Mouse (Mus musculus) MEL-GATA-1-ER (cell line): ENCODE data around the gene Litaf.

Experiments
- DNase-seq: peaks from one replicate; pipeline ENCODE4 v3.0.0-alpha.2; 2012; ENCODE audit warnings: low read depth; ENCODE audit errors: extremely low read depth

Litaf gene

DNA sequence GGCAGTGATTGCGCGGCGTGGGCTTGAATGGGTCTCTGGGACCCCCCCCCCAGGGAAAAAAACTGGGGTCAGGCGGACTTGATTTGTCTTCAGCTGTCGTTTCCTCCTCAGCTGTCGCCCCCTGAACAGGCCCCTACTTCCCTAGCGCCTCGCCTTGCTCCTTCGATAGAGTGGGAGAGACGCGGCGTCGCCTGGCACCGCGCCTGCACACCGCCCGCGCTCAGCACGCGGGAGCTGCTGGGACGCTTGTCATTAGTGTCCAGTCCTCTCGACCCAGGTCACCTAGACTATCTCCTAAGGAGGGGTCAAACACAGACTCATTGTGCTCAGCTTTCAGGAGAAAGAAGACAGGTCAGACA lies 855 bp upstream of the Litaf start:
- DNase-seq: no peak

DNA sequence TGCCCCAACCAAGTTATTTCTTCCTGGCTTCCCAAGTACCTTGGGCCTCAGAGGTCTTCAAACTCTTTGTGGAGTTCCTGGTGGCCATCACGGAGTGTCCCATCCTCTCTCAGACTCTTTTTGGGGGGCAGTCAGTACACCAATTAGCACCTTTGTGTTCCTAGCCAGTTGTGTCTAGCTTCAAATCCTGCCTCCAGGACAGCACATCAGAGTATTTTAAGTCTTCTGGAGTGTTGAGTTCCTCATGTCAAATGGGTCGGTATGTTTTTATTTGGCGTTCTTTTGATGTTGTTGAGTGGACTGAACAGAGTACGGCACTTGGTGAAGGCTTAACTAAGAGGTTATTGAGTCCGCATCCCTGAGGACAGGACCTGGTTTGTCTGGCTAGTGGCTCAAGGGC lies 526 bp downstream of the Litaf start:
- DNase-seq: no peak

DNA sequence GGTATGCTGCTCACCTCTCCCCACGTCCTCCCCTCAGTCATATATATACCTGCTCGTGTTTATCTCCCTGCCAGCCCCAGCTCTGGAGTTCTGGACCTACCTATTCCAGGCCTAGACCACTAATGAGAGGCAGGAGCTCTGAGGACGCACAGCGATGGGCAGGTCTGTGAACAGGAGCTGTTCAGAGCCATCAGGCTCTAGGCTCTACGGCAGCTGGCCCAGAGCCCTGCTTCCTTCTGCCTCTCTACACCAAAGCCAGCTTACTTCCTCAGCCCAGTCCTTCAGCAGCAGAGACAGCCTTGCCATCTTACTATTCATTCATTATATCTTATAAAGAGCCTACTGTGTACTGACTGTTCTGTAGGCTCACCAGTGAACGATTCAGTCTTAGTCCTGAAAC lies 1.2 kb downstream of the Litaf start:
- no peak for DNase-seq

DNA sequence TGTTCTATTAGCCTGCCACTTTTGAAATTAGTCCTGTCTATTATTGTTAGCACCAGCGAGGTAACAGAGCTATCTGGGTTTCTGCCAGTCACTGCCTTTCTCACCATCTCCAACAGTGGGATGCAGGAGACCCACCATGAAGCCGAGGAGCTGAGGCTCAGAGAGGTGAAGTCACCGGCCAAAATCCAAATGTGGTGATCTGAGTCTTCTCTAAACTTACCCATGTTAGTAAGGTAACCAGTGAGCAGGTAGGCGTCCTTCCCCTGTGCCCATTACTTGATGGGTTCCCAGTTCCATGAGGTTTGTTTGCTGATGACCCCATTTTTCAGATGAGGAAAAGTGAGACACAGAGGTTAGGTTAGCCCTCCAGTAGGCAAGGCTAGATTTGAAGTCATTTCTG lies 1.6 kb downstream of the Litaf start:
- no peak for DNase-seq

DNA sequence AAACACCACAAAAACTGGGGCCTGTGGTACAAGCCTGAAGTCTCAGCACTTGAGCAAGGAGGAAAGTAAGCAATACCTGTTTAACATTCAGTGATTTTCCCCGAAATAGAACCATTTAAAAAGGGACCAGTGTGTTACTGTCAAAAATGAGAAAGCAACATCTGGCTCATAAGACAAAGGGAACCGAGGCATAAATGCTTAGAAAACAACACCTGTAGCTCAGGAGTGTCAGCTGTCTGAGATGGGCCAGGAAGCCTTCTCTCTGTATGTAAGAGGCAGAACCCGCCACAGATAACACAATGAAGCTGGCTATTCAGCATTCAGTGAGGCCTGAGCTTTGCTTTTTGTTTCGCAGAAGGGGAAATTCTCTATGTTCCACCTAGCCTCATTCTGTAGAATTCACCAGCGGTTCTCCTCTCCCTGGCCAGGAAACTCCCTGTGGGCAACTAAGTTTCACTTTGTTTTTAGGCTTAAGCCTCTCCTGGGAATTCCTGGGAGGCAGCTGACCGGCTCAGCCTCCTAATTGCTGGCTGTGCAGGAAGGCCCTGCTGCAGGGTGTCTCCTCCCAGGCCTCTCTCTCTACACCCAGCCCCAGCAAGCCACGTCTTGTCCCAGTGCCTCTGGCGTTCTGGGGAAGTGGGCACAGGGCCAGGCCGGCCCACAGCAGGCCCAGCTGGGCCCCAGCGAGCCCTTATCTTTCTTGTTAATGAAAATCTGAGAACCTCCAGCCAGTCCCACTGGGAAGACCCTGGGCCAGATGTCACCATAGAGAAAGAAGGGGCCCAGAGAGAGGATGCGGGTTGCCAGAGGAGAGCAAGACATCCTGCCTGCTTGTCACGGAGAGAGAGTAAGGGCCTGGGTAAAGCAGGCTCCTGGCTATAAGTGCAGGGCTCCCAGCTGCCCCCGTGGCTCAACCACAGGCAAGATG lies 2.9 kb downstream of the Litaf start:
- DNase-seq: no peak

DNA sequence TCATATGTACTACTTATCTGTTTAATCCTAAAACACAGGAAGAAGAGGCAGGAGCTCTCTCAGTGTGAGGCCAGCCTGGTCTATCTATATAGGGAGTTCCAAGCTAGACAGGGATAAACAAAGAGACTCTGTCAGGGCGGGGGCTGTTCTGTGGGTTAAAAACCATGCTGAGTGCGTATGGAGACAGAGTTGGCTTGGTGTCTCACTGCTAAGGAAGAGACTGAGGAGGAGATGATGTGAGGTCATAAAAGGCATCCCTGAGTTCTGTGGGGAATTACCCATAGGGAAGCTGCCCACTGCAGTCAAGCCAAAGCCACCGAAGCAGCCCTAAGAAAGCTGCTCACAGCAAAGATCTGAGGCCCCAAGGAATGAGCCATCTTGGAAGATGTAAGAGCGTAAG lies 5.3 kb downstream of the Litaf start, which contains the start of gene Snn:
Gene Snn, plus strand, starts transcription at position 301 of the 400 bp plus-strand sequence.
- no peak for DNase-seq

DNA sequence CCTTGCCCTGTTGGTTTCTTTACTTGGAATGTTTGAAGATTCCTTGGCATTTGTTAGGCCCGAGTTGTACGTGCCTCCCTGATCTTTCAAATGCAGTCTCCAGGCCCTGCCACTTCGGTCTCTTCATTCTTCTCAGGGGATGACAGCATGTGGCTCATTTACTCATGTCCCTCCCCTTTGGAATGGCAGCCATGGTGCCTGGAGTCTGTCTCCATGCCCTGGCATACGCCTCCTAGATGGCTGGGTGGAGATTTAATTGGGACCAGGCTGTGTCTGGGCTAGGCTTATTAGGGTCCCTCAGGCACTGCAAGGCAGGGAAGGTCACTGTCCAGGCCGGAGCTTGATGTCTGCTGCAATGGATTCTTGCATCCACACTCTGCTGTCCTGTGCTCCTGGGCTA lies 10.0 kb downstream of the Litaf start:
- no peak for DNase-seq

DNA sequence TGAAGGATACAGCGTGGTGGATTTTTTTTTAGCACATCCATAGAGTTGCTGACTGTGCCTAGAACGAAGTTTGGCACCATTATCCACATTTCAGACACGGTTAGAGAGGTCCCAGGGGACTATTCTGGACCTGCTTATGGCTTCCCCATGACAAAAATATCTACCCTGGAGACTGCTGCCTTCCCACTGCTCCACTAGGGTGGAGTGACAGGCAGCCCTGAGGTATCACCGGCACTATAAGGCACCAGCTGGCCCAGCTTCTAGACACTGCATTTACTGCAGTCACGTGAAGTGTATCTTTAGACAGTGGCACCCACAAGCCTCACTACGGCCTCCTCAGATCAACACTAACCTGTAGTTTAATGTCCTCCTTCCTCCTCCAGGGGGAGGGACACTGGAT lies 11.1 kb downstream of the Litaf start:
- DNase-seq: no peak

DNA sequence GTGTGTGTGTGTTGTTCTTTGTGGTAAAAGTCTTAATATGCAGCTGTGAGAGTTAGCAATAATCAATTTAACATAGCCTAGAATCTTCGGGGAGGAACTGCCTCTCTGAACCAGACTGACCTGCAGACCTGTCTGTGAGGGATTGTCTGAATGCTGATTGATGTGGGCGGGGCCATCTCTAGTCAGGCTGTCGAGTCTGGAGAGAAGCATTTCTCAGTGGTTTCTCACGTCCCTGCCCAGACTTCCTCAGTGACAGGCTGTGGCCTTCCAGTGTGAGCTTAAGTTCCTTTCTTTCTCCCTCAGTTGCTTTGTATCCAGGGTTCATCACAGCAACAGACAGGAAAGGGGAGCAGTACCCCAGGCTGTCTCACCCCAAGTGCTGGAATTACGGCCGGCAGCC lies 11.5 kb downstream of the Litaf start:
- DNase-seq: no peak

DNA sequence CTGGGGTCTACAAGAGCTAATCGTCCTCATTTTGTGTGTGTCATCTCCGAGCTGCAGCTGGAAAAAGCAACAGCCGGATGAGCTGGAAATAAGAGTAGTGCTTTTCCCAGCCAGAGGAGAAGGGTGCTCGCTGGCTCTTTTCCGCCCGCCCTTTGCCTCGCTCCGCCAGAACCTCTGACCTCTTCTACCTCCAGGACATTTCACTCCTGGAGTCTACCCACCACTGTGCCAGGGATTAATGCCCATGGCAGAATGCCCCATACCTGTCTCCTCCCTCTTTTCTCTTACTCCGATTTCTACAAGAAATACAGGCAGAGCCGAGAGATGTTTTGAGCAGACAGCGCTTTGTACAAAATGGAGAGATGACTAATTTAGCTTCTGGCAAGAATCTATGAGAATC lies 14.8 kb downstream of the Litaf start:
- no peak for DNase-seq

DNA sequence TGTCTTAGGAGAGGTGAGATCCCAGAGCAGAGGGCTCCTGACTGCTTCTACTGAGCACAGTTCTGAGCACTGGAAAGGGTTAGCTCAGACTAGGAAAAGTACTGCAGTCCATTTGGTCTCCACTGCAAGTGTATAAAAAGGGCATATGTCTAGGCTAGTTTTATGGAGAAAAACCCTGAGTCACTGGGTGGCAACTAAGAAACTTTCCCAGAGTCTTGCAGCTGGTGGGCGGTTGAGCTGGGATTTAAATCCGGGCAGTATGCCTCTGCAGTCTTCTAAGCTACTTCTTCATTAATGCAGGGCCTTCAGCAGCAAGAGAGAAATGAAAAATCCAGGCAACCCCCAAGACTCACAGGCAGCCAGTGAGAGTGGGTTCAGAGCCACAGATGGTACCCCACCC lies 15.7 kb downstream of the Litaf start:
- no peak for DNase-seq

DNA sequence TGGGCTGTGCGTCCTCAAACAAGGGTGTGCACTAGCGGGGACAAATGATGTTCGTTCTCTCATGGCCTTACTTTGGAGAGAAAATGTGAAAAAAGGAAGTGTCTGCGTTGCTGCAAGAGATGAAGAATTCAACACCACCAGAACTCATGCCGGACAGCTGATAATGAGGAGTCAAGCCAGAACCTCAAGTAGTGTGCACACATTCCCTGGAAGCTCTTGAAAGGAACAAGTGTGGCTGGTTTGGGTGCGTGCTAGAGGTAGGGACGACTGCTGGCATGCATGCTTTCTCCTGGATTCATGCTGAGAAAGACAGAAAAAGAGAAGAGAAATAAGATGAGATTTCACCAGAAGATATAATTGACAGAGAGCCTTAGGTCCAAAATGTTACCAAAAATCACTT lies 18.8 kb downstream of the Litaf start:
- no peak for DNase-seq

DNA sequence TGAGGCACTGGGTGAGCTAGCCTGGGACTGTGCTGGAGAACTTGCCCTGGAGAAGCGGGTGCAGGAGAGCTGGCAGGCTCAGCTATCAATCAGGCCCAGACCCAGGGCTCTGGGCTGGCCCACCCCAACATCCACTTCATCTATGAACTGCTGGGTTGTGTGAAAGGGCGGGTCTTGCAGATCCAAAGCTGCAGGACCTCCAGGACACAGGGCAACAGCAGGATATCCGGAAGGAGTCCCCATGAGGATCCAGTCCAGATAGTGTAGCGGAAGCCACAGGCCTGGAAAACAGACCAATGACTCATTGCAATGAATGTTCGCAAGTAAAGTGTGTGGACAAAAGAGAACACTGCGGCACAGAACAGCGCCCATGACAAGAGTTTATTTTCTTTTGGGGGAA lies 19.5 kb downstream of the Litaf start:
- no peak for DNase-seq

DNA sequence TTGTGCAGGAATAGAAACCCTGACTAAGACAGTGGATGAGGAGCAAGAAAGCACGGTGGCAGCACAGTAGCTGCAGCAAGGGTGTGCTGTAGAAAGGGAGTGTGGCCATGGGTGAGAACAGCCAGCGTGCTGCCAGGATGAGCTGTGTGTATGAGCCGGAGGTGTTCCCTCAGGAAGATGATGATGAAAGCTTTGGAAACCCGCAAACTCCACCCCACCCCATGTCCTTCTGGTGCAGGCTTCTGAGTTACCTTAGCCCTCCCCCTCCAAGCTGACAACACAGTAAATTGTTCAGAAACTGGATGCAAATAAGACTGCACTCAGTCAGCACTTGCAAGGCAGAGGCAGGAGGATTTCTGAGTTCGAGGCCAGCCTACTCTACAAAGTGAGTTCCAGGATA lies 22.7 kb downstream of the Litaf start:
- no peak for DNase-seq

DNA sequence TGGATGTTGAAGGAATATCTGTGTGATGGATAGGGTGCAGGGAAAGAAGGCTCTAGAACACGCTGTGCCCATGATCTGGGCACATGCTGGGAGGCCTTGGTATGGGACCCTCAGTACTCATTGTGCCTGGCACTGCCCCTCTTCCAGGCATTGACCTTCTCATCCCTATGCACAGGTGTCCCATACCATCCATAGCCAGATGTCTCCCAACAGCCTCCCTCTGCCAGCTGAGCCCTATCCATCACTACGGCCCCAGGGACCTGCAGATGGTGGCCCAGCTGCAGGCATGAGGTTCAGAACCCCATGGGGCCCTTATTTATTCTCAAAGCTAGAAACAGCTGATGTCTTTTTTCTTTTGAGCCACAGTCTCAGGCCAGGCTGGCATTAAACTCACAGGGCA lies 25.4 kb downstream of the Litaf start:
- DNase-seq: no peak

DNA sequence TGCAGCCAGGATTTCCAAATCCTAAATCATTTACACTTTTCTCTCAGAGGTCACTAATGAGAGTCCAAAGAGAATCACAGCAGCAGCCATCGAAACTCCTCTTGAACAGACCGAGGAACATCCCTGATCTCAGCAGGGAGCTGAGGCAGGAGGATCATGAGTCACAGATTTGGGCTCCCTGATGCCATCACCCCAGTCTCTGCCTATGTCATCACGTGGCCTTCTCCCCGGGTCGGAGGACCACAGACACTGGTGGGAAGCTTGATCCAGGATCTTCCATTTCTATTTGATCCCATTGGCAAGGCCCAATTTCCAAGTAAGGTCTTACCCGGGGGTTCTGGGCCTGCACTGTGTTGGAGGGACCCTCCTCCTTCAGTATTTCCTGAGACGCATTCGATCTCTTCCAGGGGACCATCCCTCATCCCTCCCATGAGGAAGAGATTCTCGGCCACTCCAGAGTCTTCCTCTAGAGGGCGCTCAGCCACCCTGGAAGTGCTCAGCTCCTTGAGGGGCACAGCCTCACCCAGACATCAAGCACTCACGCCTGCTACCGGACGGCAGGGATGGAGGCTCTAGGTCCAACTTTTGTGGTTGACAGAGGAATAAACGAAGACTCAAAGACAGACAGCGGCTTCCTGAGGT lies 30.0 kb downstream of the Litaf start:
- peak; percentile 51 for DNase-seq

DNA sequence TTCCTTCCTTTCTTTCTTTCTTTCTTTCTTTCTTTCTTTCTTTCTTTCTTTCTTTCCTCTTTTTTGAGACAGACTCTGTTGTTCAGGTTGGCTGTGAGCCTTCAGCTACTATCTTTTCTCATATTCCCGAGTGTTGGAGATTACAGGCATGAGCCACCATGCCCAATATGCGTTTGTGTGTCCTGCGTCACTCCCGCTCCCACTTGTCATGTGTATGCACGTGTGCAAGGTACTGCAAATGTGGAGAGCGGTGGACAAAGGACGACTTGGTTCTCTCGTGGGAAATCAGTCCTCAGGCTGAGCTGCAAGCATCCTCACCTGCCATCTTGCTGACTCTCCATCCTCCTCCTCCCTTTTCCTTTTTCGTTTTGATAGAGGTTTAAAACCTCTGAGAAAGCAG lies 30.7 kb downstream of the Litaf start:
- DNase-seq: no peak

DNA sequence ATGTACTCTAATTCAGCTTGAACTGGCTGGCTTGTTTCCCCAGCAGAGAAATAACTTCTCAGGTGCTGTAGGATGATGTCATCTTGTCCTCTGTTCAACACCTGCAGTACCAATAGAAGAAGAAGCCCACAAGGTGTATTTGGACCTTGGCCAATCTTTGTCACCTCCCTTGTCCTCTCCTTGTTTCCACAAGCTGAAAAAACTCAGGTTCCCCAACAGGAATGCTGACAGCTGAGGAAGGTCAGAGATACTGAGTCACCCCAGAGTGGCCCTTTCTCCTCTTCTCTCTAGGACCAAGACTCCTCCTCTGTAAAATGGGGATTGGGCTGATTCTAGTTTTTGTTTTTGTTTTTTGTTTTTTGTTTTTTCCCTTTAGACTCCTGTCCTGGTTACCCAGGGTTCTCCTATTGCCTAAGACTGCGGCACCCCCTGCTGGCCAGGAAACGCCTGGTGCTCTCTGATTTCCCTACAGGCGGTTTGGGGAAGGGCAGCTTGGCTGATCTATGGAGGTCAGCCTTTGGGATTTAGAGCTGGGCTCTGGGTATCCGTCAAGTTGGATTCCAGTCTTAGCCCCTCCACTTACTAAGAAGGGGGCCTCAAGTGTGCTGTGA lies 31.7 kb downstream of the Litaf start:
- DNase-seq: peak; percentile 53

DNA sequence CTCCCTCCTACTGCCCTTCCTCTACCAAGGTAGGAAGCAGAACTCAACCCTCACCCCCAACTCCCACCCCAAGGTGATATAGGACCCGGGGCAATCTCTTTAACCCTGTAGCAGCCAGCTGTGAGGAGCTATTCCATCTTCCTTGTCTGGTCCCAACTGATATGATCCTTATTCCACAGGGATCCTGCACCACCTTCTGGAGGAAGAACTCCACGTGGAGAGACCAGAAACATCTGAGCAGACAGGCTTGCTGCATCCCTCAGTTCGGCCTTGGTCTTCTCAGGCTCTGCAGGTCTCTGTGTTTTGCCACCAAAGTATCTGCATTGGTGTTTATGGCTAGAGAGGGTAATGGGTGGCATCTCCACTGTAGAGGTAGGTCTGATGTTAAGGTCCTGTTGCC lies 34.6 kb downstream of the Litaf start:
- DNase-seq: no peak

DNA sequence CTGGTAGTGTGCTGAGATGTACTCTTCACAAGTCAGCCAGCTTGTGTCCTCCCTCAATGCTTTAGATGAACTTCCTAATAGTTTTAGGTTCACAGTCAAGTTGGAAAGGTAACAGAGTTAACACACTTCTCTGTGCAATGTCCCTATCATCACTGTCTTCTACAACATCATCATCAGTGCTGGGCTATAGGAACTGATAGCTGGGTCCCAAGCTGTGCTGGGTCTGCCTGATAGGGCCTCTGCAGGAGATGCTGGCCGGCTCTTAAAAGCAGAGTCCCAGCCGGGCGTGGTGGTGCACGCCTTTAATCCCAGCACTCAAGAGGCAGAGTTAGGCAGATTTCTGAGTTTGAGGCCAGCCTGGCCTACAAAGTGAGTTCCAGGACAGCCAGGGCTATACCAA lies 35.1 kb downstream of the Litaf start:
- DNase-seq: no peak

DNA sequence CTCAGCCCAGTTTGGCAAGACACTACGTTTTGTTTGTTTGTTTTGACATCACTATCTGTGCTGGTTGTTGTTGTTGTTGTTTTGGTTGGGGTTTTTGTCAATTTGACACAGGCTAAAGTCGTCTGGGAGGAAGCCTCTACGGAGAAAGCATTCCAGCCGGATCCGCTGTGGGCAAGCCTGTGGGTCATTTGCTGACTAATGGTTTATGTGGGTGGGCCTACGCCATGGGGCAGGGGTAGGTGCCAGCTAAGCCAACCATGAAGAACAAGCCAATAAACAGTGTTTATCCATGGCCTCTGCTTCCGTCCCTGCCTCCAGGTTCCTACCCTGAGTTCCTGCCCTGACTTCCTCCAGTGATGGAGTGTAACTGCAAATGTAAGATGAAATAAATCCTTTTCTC lies 37.8 kb downstream of the Litaf start:
- DNase-seq: no peak

DNA sequence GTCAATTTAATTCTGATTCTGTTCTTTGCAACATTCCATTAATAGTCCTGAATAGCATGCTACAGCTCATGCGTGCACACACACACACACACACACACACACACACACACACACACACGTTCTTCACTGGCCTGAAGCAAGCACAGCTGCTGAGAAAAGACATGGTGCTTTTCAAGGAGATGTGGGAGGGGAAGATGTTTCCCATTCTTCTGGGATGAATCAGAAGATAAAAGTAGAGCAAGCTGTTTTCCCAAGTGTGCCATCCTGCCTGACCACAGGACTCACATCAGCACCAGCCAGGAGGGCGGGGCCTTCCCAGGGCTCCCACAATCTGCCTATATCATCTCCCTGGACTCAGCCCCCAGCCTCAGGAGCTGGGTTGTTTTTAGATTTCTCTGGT lies 41.1 kb downstream of the Litaf start:
- DNase-seq: no peak

DNA sequence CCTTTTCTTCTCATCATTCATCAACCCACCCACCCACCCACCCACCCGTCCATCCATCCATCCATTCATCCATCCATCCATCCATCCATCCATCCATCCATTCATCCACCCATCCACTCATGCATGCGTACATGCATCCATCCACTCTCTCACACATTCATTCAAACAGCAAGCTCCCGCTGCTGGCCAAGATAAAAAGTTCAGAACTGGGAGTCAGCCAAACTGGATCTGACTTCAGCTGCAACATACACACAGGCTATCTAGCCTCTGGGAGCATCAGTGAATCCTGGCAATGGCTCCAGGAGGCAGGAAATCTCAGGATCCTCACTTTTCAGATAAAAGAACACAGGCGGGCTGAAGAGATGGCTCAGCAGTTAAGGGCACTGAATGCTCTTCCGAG lies 42.3 kb downstream of the Litaf start:
- DNase-seq: no peak
